Mouse (Mus musculus) heart, postnatal 25 days (tissue): ENCODE data around the gene Bmp2k. TPM values are rescaled to one million over a fixed set of nuclear protein-coding genes. Genes with fewer than 3 reads are reported as not detected.
A peak's percentile ranks its signal among the peaks of the same experiment; 100 is the strongest.

ENCODE experiments used
- DNase-seq: peaks from one replicate; pipeline ENCODE4 v3.0.0; 2022; ENCODE audit warnings: low spot score
- intact Hi-C: fragments of 180-260 bp; cut with DNase I; formaldehyde crosslinking; loops from one replicate; pipeline ENCODE4 v1.15.1; 2025
- total RNA-seq, 2 experiments: library from RNA; stranded (reverse); gene quantifications; 2 replicates each; pipeline ENCODE4 v1.2.3; 2021

The Bmp2k gene
- total RNA-seq, 2 experiments from 2014 or later: 8.4 to 10.4 TPM

- DNase-seq: no peak
- intact Hi-C loops: no loop called here
Measured at GRCm38 (mm10) chr5:97084541-97084940, 87.1 kb downstream of the Bmp2k start.

- intact Hi-C loops: no loop called here
Measured at GRCm38 (mm10) chr5:97085071-97085470, 87.6 kb downstream of the Bmp2k start.

GRCm38 (mm10) chr5:97087030-97087630 is 89.6 kb downstream of the Bmp2k start:
- DNase-seq: peak; percentile 26
- intact Hi-C loops: no loop called here

More at GRCm38 (mm10) chr5:97085071-97085470, 87.6 kb downstream of the Bmp2k start:
- DNase-seq: no peak

GRCm38 (mm10) chr5:97087746-97088145 is 90.3 kb downstream of the Bmp2k start:
- no peak for DNase-seq
- intact Hi-C loops: no loop called here

GRCm38 (mm10) chr5:97088231-97088630 is 90.7 kb downstream of the Bmp2k start:
- intact Hi-C loops: no loop called here
- DNase-seq: no peak

- DNase-seq: no peak
- intact Hi-C loops: no loop called here
Measured at GRCm38 (mm10) chr5:97089426-97089825, 91.9 kb downstream of the Bmp2k start.

- intact Hi-C loops: no loop called here
Measured at GRCm38 (mm10) chr5:97090034-97090784, 92.7 kb downstream of the Bmp2k start.

GRCm38 (mm10) chr5:97092970-97093369 is 95.5 kb downstream of the Bmp2k start:
- no peak for DNase-seq
- intact Hi-C loops: no loop called here

More at GRCm38 (mm10) chr5:97090034-97090784, 92.7 kb downstream of the Bmp2k start:
- no peak for DNase-seq

GRCm38 (mm10) chr5:97095335-97095734 is 97.8 kb downstream of the Bmp2k start:
- no peak for DNase-seq
- intact Hi-C loops: no loop called here

- DNase-seq: no peak
- intact Hi-C loops: no loop called here
Measured at GRCm38 (mm10) chr5:97097631-97098041, 100.1 kb downstream of the Bmp2k start.

- DNase-seq: no peak
- intact Hi-C loops: no loop called here
Measured at GRCm38 (mm10) chr5:97099954-97100353, 102.5 kb downstream of the Bmp2k start.

- intact Hi-C loops: no loop called here
- no peak for DNase-seq
Measured at GRCm38 (mm10) chr5:97108333-97108732, 110.8 kb downstream of the Bmp2k start.

- intact Hi-C loops: loop anchor here (5.0 kb wide), 1 partner anchor 113 kb away; the partner anchor contains the start of gene Bmp2k
- no peak for DNase-seq
Measured at GRCm38 (mm10) chr5:97110133-97110532, 112.6 kb downstream of the Bmp2k start.

GRCm38 (mm10) chr5:97110697-97111096 is 113.2 kb downstream of the Bmp2k start:
- no peak for DNase-seq
- intact Hi-C loops: loop anchor here (5.0 kb wide), 1 partner anchor 113 kb away; the partner anchor contains the start of gene Bmp2k

GRCm38 (mm10) chr5:97111207-97111910 is 113.9 kb downstream of the Bmp2k start, which contains the start of gene Paqr3:
TSS of gene Paqr3 (minus strand) at chr5:97111596.
- intact Hi-C loops: loop anchor here (5.0 kb wide), 1 partner anchor 114 kb away; the partner anchor contains the start of gene Bmp2k
- peak; percentile 93 for DNase-seq

- intact Hi-C loops: loop anchor here (5.0 to 10.0 kb wide), 4 partner anchors 810 to 1742 kb away; no protein-coding TSS in a partner anchor
- no peak for DNase-seq
Measured at GRCm38 (mm10) chr5:97124977-97125376, 127.5 kb downstream of the Bmp2k start.

GRCm38 (mm10) chr5:97125459-97125970 is 128.0 kb downstream of the Bmp2k start:
- intact Hi-C loops: loop anchor here (5.0 to 10.0 kb wide), 4 partner anchors 809 to 1742 kb away; no protein-coding TSS in a partner anchor
- DNase-seq: no peak

- intact Hi-C loops: loop anchor here (2.0 to 10.0 kb wide), 5 partner anchors 809 to 1741 kb away; partner anchors contain the start of gene Cfap299
- DNase-seq: no peak
Measured at GRCm38 (mm10) chr5:97126005-97126404, 128.5 kb downstream of the Bmp2k start.

GRCm38 (mm10) chr5:97127284-97127683 is 129.8 kb downstream of the Bmp2k start:
- no peak for DNase-seq
- intact Hi-C loops: loop anchor here (2.0 to 10.0 kb wide), 5 partner anchors 808 to 1740 kb away; partner anchors contain the start of gene Cfap299
